Mouse (Mus musculus) G1E (cell line): Measurements from ENCODE around the gene Asxl1. TPM values are rescaled to one million over a fixed set of nuclear protein-coding genes. Genes with fewer than 3 reads are reported as not detected.

ENCODE experiments used
- ATAC-seq: 2 replicates; pipeline ENCODE4 v1.8.0; 2016; ENCODE audit warnings: mild to moderate bottlenecking; ENCODE audit not compliant: insufficient number of reproducible peaks, poor library complexity, low FRiP score, severe bottlenecking; ENCODE audit errors: extremely low read depth
- DNase-seq: peaks from one replicate; pipeline ENCODE4 v3.0.0; 2012; ENCODE audit warnings: low spot score
- H3K27me3 ChIP-seq: 2 replicates; pipeline ENCODE4 v1.6.1; 2012; ENCODE audit warnings: mild to moderate bottlenecking, low read length, inconsistent platforms; ENCODE audit not compliant: insufficient read depth
- H3K36me3 ChIP-seq: replicated peaks from 2 replicates; pipeline ENCODE3; 2012; ENCODE audit warnings: mild to moderate bottlenecking, inconsistent platforms
- H3K4me1 ChIP-seq: 2 replicates; pipeline ENCODE4 v1.6.1; 2012; ENCODE audit warnings: low read depth, low read length, inconsistent platforms, mixed read lengths; ENCODE audit not compliant: insufficient read depth
- H3K4me3 ChIP-seq: 2 replicates; pipeline ENCODE4 v1.5.1; 2012; ENCODE audit warnings: low read depth, mild to moderate bottlenecking, inconsistent platforms, low read length, moderate library complexity, mixed read lengths
- H3K9me3 ChIP-seq: replicated peaks from 2 replicates; pipeline ENCODE4 v1.6.1; 2012; ENCODE audit warnings: inconsistent platforms
- CTCF ChIP-seq: IDR thresholded peaks from 2 replicates; pipeline ENCODE4 v1.5.1; 2012; ENCODE audit warnings: low read depth, low read length, inconsistent platforms, mixed read lengths
- GATA1 ChIP-seq: IDR thresholded peaks from 2 replicates; pipeline ENCODE4 v1.6.1; 2012; ENCODE audit warnings: borderline replicate concordance, low read length, inconsistent platforms, mixed read lengths
- GATA2 ChIP-seq: IDR thresholded peaks from 2 replicates; pipeline ENCODE4 v1.6.1; 2012; ENCODE audit warnings: low read depth, low read length, inconsistent platforms, borderline replicate concordance
- POLR2AphosphoS5 ChIP-seq: IDR thresholded peaks from 2 replicates; pipeline ENCODE4 v1.6.1; 2012; ENCODE audit warnings: low read depth, low read length, inconsistent platforms; ENCODE audit not compliant: insufficient replicate concordance
- TAL1 ChIP-seq: conservative IDR thresholded peaks from 2 replicates; pipeline ENCODE4 v1.6.1; 2012; ENCODE audit warnings: low read depth, low read length, inconsistent platforms, mixed read lengths
- polyA plus RNA-seq: library from polyadenylated mRNA; stranded (reverse); fragments of >175 nt; gene quantifications from 2 replicates; pipeline ENCODE4 v1.2.3, GENCODE M21; 2012
- total RNA-seq, 2 experiments: library from RNA; stranded (forward) in 1 of 2; stranded (reverse) in 1 of 2; fragments of 200-1000 nt in 1 of 2; fragments of >200 nt in 1 of 2; fragmentation: Nextera tagmentation in 1 of 2; gene quantifications; 2 replicates each; pipeline ENCODE4 v1.2.3; 2014 to 2017

The Asxl1 gene
- total and polyA plus RNA-seq, 3 experiments = 16.8 to 54.3 (median 50.0) TPM

- DNase-seq (no peak), ATAC-seq (no peak)
- Histone ChIP-seq H3K4me3 (no peak overlapping the region), H3K36me3 (peaks cover 93% of the 10 kb centered on the region), H3K27me3 (no peaks in the 10 kb centered on the region; the same call in 1 of the 2 replicates), H3K4me1 (peaks cover 31% of the 10 kb centered on the region), H3K9me3 (no peaks in the 10 kb centered on the region)
- TF ChIP-seq CTCF (no peak), GATA2 (no peak), POLR2AphosphoS5 (no peak), GATA1 (no peak), TAL1 (no peak)
Measured at GRCm38 (mm10) chr2:153412563-153412962, 66.9 kb downstream of the Asxl1 start.

GRCm38 (mm10) chr2:153414607-153415006, 69.0 kb downstream of the Asxl1 start:
- Histone ChIP-seq H3K9me3 (no peaks in the 10 kb centered on the region), H3K27me3 (no peaks in the 10 kb centered on the region; the same call in 1 of the 2 replicates), H3K4me1 (peaks cover 26% of the 10 kb centered on the region), H3K4me3 (no peak overlapping the region), H3K36me3 (peaks cover 95% of the 10 kb centered on the region)
- DNase-seq = peak; percentile 33
- no peak for TF ChIP-seq TAL1
- no peak for TF ChIP-seq GATA1
- no peak for TF ChIP-seq POLR2AphosphoS5
- no peak for TF ChIP-seq CTCF
- no peak for TF ChIP-seq GATA2
- no peak for ATAC-seq

GRCm38 (mm10) chr2:153417841-153418240, 72.2 kb downstream of the Asxl1 start:
- no peaks in the 10 kb centered on the region; the same call in 1 of the 2 replicates for H3K27me3 ChIP-seq
- TF ChIP-seq POLR2AphosphoS5 (no peak), GATA1 (no peak), CTCF (no peak), TAL1 (no peak), GATA2 (no peak)
- H3K9me3 ChIP-seq = no peaks in the 10 kb centered on the region
- H3K4me1 ChIP-seq = peaks cover 22% of the 10 kb centered on the region
- DNase-seq (no peak), ATAC-seq (no peak)
- H3K36me3 ChIP-seq = peaks cover 90% of the 10 kb centered on the region
- no peak overlapping the region for H3K4me3 ChIP-seq

GRCm38 (mm10) chr2:153418381-153418780, 72.8 kb downstream of the Asxl1 start:
- no peaks in the 10 kb centered on the region; the same call in 1 of the 2 replicates for H3K27me3 ChIP-seq
- TF ChIP-seq TAL1 = no peak
- H3K4me3 ChIP-seq = no peak overlapping the region
- H3K36me3 ChIP-seq = peaks cover 90% of the 10 kb centered on the region
- ATAC-seq (no peak), DNase-seq (no peak)
- H3K9me3 ChIP-seq = no peaks in the 10 kb centered on the region
- H3K4me1 ChIP-seq = peaks cover 28% of the 10 kb centered on the region

- Histone ChIP-seq H3K4me1 (peaks cover 46% of the 10 kb centered on the region), H3K4me3 (no peak overlapping the region), H3K36me3 (peaks cover 94% of the 10 kb centered on the region), H3K9me3 (no peaks in the 10 kb centered on the region), H3K27me3 (no peaks in the 10 kb centered on the region; the same call in 1 of the 2 replicates)
- no peak for ATAC-seq
- no peak for DNase-seq
- TF ChIP-seq POLR2AphosphoS5 (no peak), CTCF (no peak), GATA2 (no peak), TAL1 (no peak), GATA1 (no peak)
Measured at GRCm38 (mm10) chr2:153421233-153421632, 75.6 kb downstream of the Asxl1 start.

GRCm38 (mm10) chr2:153422051-153422450, 76.4 kb downstream of the Asxl1 start:
- ATAC-seq (no peak), DNase-seq (no peak)
- Histone ChIP-seq H3K9me3 (no peaks in the 10 kb centered on the region), H3K36me3 (peaks cover 87% of the 10 kb centered on the region), H3K4me1 (peaks cover 50% of the 10 kb centered on the region), H3K27me3 (no peaks in the 10 kb centered on the region; the same call in 1 of the 2 replicates), H3K4me3 (no peak overlapping the region)
- TF ChIP-seq GATA2 = no peak
- no peak for TF ChIP-seq CTCF
- TF ChIP-seq POLR2AphosphoS5 = no peak
- TF ChIP-seq GATA1 = no peak
- no peak for TF ChIP-seq TAL1

- H3K36me3 ChIP-seq = peaks cover 82% of the 10 kb centered on the region
- TF ChIP-seq GATA1 = no peak
- no peak for TF ChIP-seq CTCF
- TF ChIP-seq GATA2 = no peak
- no peak for TF ChIP-seq POLR2AphosphoS5
- TF ChIP-seq TAL1 = no peak
- ATAC-seq = no peak
- no peak for DNase-seq
- H3K27me3 ChIP-seq = no peaks in the 10 kb centered on the region; the same call in 1 of the 2 replicates
- H3K4me3 ChIP-seq = no peak overlapping the region
- no peaks in the 10 kb centered on the region for H3K9me3 ChIP-seq
- H3K4me1 ChIP-seq = peaks cover 58% of the 10 kb centered on the region
Measured at GRCm38 (mm10) chr2:153423113-153423512, 77.5 kb downstream of the Asxl1 start.
